Mouse (Mus musculus): ENCODE measurements around the gene Cgnl1. TPM values are rescaled to one million over a fixed set of nuclear protein-coding genes. Genes with fewer than 3 reads are reported as not detected.
A peak's percentile ranks its signal among the peaks of the same experiment; 100 is the strongest.

The Cgnl1 gene
- polyA plus RNA-seq, 1 experiment from 2014 or later, result 9.8 TPM

GRCm38 (mm10) chr9:71763273-71763672, 8.1 kb downstream of the Cgnl1 start:
- Histone ChIP-seq H3K27me3 (replicated peaks; ENCODE audit: control insufficient read depth, insufficient read depth, low read length) (no peaks in the 10 kb centered on the region), H3K4me3 (ENCODE audit: low read depth, low read length) (no peak overlapping the region), H3K27ac (ENCODE audit: low read depth) (no peak overlapping the region), H3K9ac (ENCODE audit: low read length) (no peak overlapping the region), H3K4me2 (ENCODE audit: low read length) (no peak overlapping the region), H3K9me3 (ENCODE audit: control insufficient read depth, low read length) (no peaks in the 10 kb centered on the region), H3K4me1 (replicated peaks; ENCODE audit: control insufficient read depth, insufficient read depth, low read length) (peaks cover 36% of the 10 kb centered on the region), H3K36me3 (ENCODE audit: control insufficient read depth, insufficient read depth, low read length) (no peaks in the 10 kb centered on the region)
- DNase-seq (ENCODE audit: low spot score) (no peak), ATAC-seq (replicated peaks; ENCODE audit: low FRiP score, low TSS enrichment, low read depth) (no peak)
- 22% methylated on average over 1 of the region's 1 CpGs for WGBS

GRCm38 (mm10) chr9:71761663-71762062, 9.7 kb downstream of the Cgnl1 start:
- no peaks in the 10 kb centered on the region for H3K27me3 ChIP-seq (replicated peaks; ENCODE audit: control insufficient read depth, insufficient read depth, low read length)

GRCm38 (mm10) chr9:71760518-71761141, 10.8 kb downstream of the Cgnl1 start:
- Histone ChIP-seq H3K9me3 (ENCODE audit: control insufficient read depth, low read length) (no peaks in the 10 kb centered on the region), H3K36me3 (ENCODE audit: control insufficient read depth, insufficient read depth, low read length) (no peaks in the 10 kb centered on the region), H3K27ac (ENCODE audit: low read depth) (peak overlapping the region; percentile 29; the same call in 1 of the 2 replicates), H3K4me2 (ENCODE audit: low read length) (peak overlapping the region; percentile 7; the same call in 1 of the 2 replicates), H3K4me3 (ENCODE audit: low read depth, low read length) (no peak overlapping the region), H3K4me1 (replicated peaks; ENCODE audit: control insufficient read depth, insufficient read depth, low read length) (peaks cover 42% of the 10 kb centered on the region), H3K9ac (ENCODE audit: low read length) (no peak overlapping the region), H3K27me3 (replicated peaks; ENCODE audit: control insufficient read depth, insufficient read depth, low read length) (no peaks in the 10 kb centered on the region)
- WGBS, result 15% methylated on average over 14 of the region's 14 CpGs
- no peak for ATAC-seq (replicated peaks; ENCODE audit: low FRiP score, low TSS enrichment, low read depth)
- no peak for DNase-seq (ENCODE audit: low spot score)

More at GRCm38 (mm10) chr9:71761663-71762062, 9.7 kb downstream of the Cgnl1 start:
- no peaks in the 10 kb centered on the region for H3K36me3 ChIP-seq (ENCODE audit: control insufficient read depth, insufficient read depth, low read length)
- no peak overlapping the region for H3K4me2 ChIP-seq (ENCODE audit: low read length)
- no peaks in the 10 kb centered on the region for H3K9me3 ChIP-seq (ENCODE audit: control insufficient read depth, low read length)
- no peak overlapping the region for H3K27ac ChIP-seq (ENCODE audit: low read depth)
- 88% methylated on average over 4 of the region's 4 CpGs for WGBS
- no peak overlapping the region for H3K9ac ChIP-seq (ENCODE audit: low read length)
- no peak for ATAC-seq (replicated peaks; ENCODE audit: low FRiP score, low TSS enrichment, low read depth)
- H3K4me3 ChIP-seq (ENCODE audit: low read depth, low read length), result no peak overlapping the region
- no peak for DNase-seq (ENCODE audit: low spot score)
- peaks cover 42% of the 10 kb centered on the region for H3K4me1 ChIP-seq (replicated peaks; ENCODE audit: control insufficient read depth, insufficient read depth, low read length)

GRCm38 (mm10) chr9:71759893-71760292, 11.5 kb downstream of the Cgnl1 start:
- ATAC-seq (replicated peaks; ENCODE audit: low FRiP score, low TSS enrichment, low read depth), result no peak; the same call in 1 of the 2 replicates
- H3K9me3 ChIP-seq (ENCODE audit: control insufficient read depth, low read length), result no peaks in the 10 kb centered on the region
- no peak overlapping the region for H3K4me3 ChIP-seq (ENCODE audit: low read depth, low read length)
- no peaks in the 10 kb centered on the region for H3K36me3 ChIP-seq (ENCODE audit: control insufficient read depth, insufficient read depth, low read length)
- no peak for DNase-seq (ENCODE audit: low spot score)
- H3K9ac ChIP-seq (ENCODE audit: low read length), result no peak overlapping the region
- H3K4me2 ChIP-seq (ENCODE audit: low read length), result peak overlapping the region; percentile 7
- WGBS, result 19% methylated on average over 5 of the region's 5 CpGs
- peaks cover 42% of the 10 kb centered on the region for H3K4me1 ChIP-seq (replicated peaks; ENCODE audit: control insufficient read depth, insufficient read depth, low read length)
- H3K27ac ChIP-seq (ENCODE audit: low read depth), result peak overlapping the region; percentile 29; the same call in 1 of the 2 replicates
- H3K27me3 ChIP-seq (replicated peaks; ENCODE audit: control insufficient read depth, insufficient read depth, low read length), result no peaks in the 10 kb centered on the region

- H3K4me1 ChIP-seq (replicated peaks; ENCODE audit: control insufficient read depth, insufficient read depth, low read length), result peaks cover 49% of the 10 kb centered on the region
- H3K27me3 ChIP-seq (replicated peaks; ENCODE audit: control insufficient read depth, insufficient read depth, low read length), result no peaks in the 10 kb centered on the region
- ATAC-seq (replicated peaks; ENCODE audit: low FRiP score, low TSS enrichment, low read depth) (no peak), DNase-seq (ENCODE audit: low spot score) (no peak)
- no peak overlapping the region for H3K4me3 ChIP-seq (ENCODE audit: low read depth, low read length)
- 53% methylated on average over 8 of the region's 8 CpGs for WGBS
- H3K9me3 ChIP-seq (ENCODE audit: control insufficient read depth, low read length), result no peaks in the 10 kb centered on the region
- H3K27ac ChIP-seq (ENCODE audit: low read depth), result no peak overlapping the region
- no peak overlapping the region for H3K4me2 ChIP-seq (ENCODE audit: low read length)
- H3K36me3 ChIP-seq (ENCODE audit: control insufficient read depth, insufficient read depth, low read length), result no peaks in the 10 kb centered on the region
- H3K9ac ChIP-seq (ENCODE audit: low read length), result no peak overlapping the region
Observed at GRCm38 (mm10) chr9:71757386-71757785, 14.0 kb downstream of the Cgnl1 start.

GRCm38 (mm10) chr9:71756916-71757315, 14.5 kb downstream of the Cgnl1 start:
- peaks cover 49% of the 10 kb centered on the region for H3K4me1 ChIP-seq (replicated peaks; ENCODE audit: control insufficient read depth, insufficient read depth, low read length)

GRCm38 (mm10) chr9:71753981-71754380, 17.4 kb downstream of the Cgnl1 start:
- no peak for ATAC-seq (replicated peaks; ENCODE audit: low FRiP score, low TSS enrichment, low read depth)
- H3K27me3 ChIP-seq (replicated peaks; ENCODE audit: control insufficient read depth, insufficient read depth, low read length), result no peaks in the 10 kb centered on the region
- H3K27ac ChIP-seq (ENCODE audit: low read depth), result 0 out of 2 replicates have a peak overlapping the region, but pooled peaks have one; percentile 14
- no peak for DNase-seq (ENCODE audit: low spot score)
- no peaks in the 10 kb centered on the region for H3K36me3 ChIP-seq (ENCODE audit: control insufficient read depth, insufficient read depth, low read length)
- no peak overlapping the region for H3K4me2 ChIP-seq (ENCODE audit: low read length)
- no peaks in the 10 kb centered on the region for H3K9me3 ChIP-seq (ENCODE audit: control insufficient read depth, low read length)
- no peak overlapping the region for H3K4me3 ChIP-seq (ENCODE audit: low read depth, low read length)
- WGBS, result 52% methylated on average over 4 of the region's 4 CpGs
- no peak overlapping the region for H3K9ac ChIP-seq (ENCODE audit: low read length)
- H3K4me1 ChIP-seq (replicated peaks; ENCODE audit: control insufficient read depth, insufficient read depth, low read length), result peaks cover 38% of the 10 kb centered on the region

More at GRCm38 (mm10) chr9:71756916-71757315, 14.5 kb downstream of the Cgnl1 start:
- 26% methylated on average over 4 of the region's 4 CpGs for WGBS
- no peak for ATAC-seq (replicated peaks; ENCODE audit: low FRiP score, low TSS enrichment, low read depth)
- H3K9ac ChIP-seq (ENCODE audit: low read length), result no peak overlapping the region
- DNase-seq (ENCODE audit: low spot score), result no peak
- no peaks in the 10 kb centered on the region for H3K27me3 ChIP-seq (replicated peaks; ENCODE audit: control insufficient read depth, insufficient read depth, low read length)
- H3K9me3 ChIP-seq (ENCODE audit: control insufficient read depth, low read length), result no peaks in the 10 kb centered on the region
- H3K4me3 ChIP-seq (ENCODE audit: low read depth, low read length), result no peak overlapping the region
- H3K27ac ChIP-seq (ENCODE audit: low read depth), result no peak overlapping the region
- no peak overlapping the region for H3K4me2 ChIP-seq (ENCODE audit: low read length)
- H3K36me3 ChIP-seq (ENCODE audit: control insufficient read depth, insufficient read depth, low read length), result no peaks in the 10 kb centered on the region

GRCm38 (mm10) chr9:71753529-71753928, 17.9 kb downstream of the Cgnl1 start:
- 61% methylated on average over 4 of the region's 4 CpGs for WGBS
- Histone ChIP-seq H3K4me2 (ENCODE audit: low read length) (no peak overlapping the region), H3K4me1 (replicated peaks; ENCODE audit: control insufficient read depth, insufficient read depth, low read length) (peaks cover 35% of the 10 kb centered on the region), H3K9me3 (ENCODE audit: control insufficient read depth, low read length) (no peaks in the 10 kb centered on the region), H3K4me3 (ENCODE audit: low read depth, low read length) (no peak overlapping the region), H3K27ac (ENCODE audit: low read depth) (0 out of 2 replicates have a peak overlapping the region, but pooled peaks have one; percentile 14), H3K36me3 (ENCODE audit: control insufficient read depth, insufficient read depth, low read length) (no peaks in the 10 kb centered on the region), H3K9ac (ENCODE audit: low read length) (no peak overlapping the region), H3K27me3 (replicated peaks; ENCODE audit: control insufficient read depth, insufficient read depth, low read length) (no peaks in the 10 kb centered on the region)
- DNase-seq (ENCODE audit: low spot score), result no peak
- ATAC-seq (replicated peaks; ENCODE audit: low FRiP score, low TSS enrichment, low read depth), result no peak

- ATAC-seq (replicated peaks; ENCODE audit: low FRiP score, low TSS enrichment, low read depth) (no peak), DNase-seq (ENCODE audit: low spot score) (no peak)
- no peaks in the 10 kb centered on the region for H3K36me3 ChIP-seq (ENCODE audit: control insufficient read depth, insufficient read depth, low read length)
- WGBS, result 44% methylated on average over 2 of the region's 2 CpGs
- H3K27ac ChIP-seq (ENCODE audit: low read depth), result no peak overlapping the region
- H3K4me3 ChIP-seq (ENCODE audit: low read depth, low read length), result no peak overlapping the region
- H3K9ac ChIP-seq (ENCODE audit: low read length), result no peak overlapping the region
- no peak overlapping the region for H3K4me2 ChIP-seq (ENCODE audit: low read length)
- H3K4me1 ChIP-seq (replicated peaks; ENCODE audit: control insufficient read depth, insufficient read depth, low read length), result peaks cover 30% of the 10 kb centered on the region
- H3K9me3 ChIP-seq (ENCODE audit: control insufficient read depth, low read length), result no peaks in the 10 kb centered on the region
- no peaks in the 10 kb centered on the region for H3K27me3 ChIP-seq (replicated peaks; ENCODE audit: control insufficient read depth, insufficient read depth, low read length)
Observed at GRCm38 (mm10) chr9:71753117-71753516, 18.3 kb downstream of the Cgnl1 start.

All from intestine, embryonic 14.5 days (tissue).